Mouse (Mus musculus) midbrain, embryonic 12.5 days (tissue): ENCODE results near the gene Sp8. TPM values are rescaled to one million over a fixed set of nuclear protein-coding genes. Genes with fewer than 3 reads are reported as not detected.

Experiments
- ATAC-seq: fragments of 200-750 bp; cut with Nextera tagmentation; 2 replicates; pipeline ENCODE4 v1.8.0; 2017; ENCODE audit warnings: low read depth, moderate TSS enrichment, moderate library complexity; ENCODE audit not compliant: low FRiP score
- H3K27ac ChIP-seq: fragments of 300-500 bp; sonication (generic); replicated peaks from 2 replicates; pipeline ENCODE4 v1.5.1; 2016; ENCODE audit warnings: mild to moderate bottlenecking
- H3K27me3 ChIP-seq: fragments of 300-500 bp; sonication (generic); 2 replicates; pipeline ENCODE4 v1.6.1; 2016; ENCODE audit warnings: mild to moderate bottlenecking
- H3K36me3 ChIP-seq: fragments of 300-500 bp; sonication (generic); 2 replicates; pipeline ENCODE4 v1.6.1; 2016
- H3K4me1 ChIP-seq: fragments of 300-500 bp; sonication (generic); 2 replicates; pipeline ENCODE4 v1.6.1; 2016
- H3K4me2 ChIP-seq: fragments of 300-500 bp; sonication (generic); replicated peaks from 2 replicates; pipeline ENCODE4 v1.6.1; 2016; ENCODE audit warnings: mild to moderate bottlenecking, moderate library complexity
- H3K4me3 ChIP-seq: fragments of 300-500 bp; sonication (generic); 2 replicates; pipeline ENCODE4 v1.5.1; 2016; ENCODE audit warnings: mild to moderate bottlenecking
- H3K9ac ChIP-seq: fragments of 300-500 bp; sonication (generic); replicated peaks from 2 replicates; pipeline ENCODE4 v1.6.1; 2016; ENCODE audit warnings: mild to moderate bottlenecking, moderate library complexity
- H3K9me3 ChIP-seq: fragments of 300-500 bp; sonication (generic); 2 replicates; pipeline ENCODE4 v1.6.1; 2016; ENCODE audit warnings: mild to moderate bottlenecking
- WGBS: fragments of 180-500 bp; shearing (Covaris S2); methylation state at CpG from one replicate; pipeline ENCODE4 v1.1.7; 2016; 5-methylcytosine and 5-hydroxymethylcytosine counted together
- polyA plus RNA-seq: library from polyadenylated mRNA; unstranded; fragments of >200 nt; fragmentation: Nextera tagmentation; extraction: Ambion mirVana; gene quantifications from 2 replicates; pipeline ENCODE4 v1.2.1, GENCODE M21; 2016

The Sp8 gene
- polyA plus RNA-seq, 1 experiment from 2014 or later = 6.2 TPM

GRCm38 (mm10) chr12:118841971-118842550 is 4.1 kb upstream of the Sp8 start:
- no peak for ATAC-seq
- no peak overlapping the region for H3K27ac ChIP-seq
- no peak overlapping the region for H3K4me3 ChIP-seq
- H3K27me3 ChIP-seq = peaks cover 81% of the 10 kb centered on the region
- H3K9ac ChIP-seq = no peak overlapping the region
- H3K36me3 ChIP-seq = no peaks in the 10 kb centered on the region
- 10% methylated on average over 6 of the region's 6 CpGs for WGBS
- H3K4me1 ChIP-seq = peaks cover 24% of the 10 kb centered on the region
- H3K9me3 ChIP-seq = no peaks in the 10 kb centered on the region
- no peak overlapping the region for H3K4me2 ChIP-seq

GRCm38 (mm10) chr12:118842671-118843411 is 3.3 kb upstream of the Sp8 start:
- peak overlapping the region; percentile 36 for H3K4me3 ChIP-seq
- WGBS = under 1% methylated on average over 33 of the region's 33 CpGs
- peak overlapping the region; percentile 43; the same call in 1 of the 2 replicates for H3K9ac ChIP-seq
- peak; percentile 35; the same call in 1 of the 2 replicates for ATAC-seq
- H3K27ac ChIP-seq = no peak overlapping the region
- H3K4me1 ChIP-seq = peaks cover 21% of the 10 kb centered on the region
- peaks cover 82% of the 10 kb centered on the region for H3K27me3 ChIP-seq
- H3K36me3 ChIP-seq = no peaks in the 10 kb centered on the region
- peak overlapping the region; percentile 52 for H3K4me2 ChIP-seq
- H3K9me3 ChIP-seq = no peaks in the 10 kb centered on the region

GRCm38 (mm10) chr12:118844111-118844510 is 2.0 kb upstream of the Sp8 start:
- Histone ChIP-seq H3K36me3 (no peaks in the 10 kb centered on the region), H3K4me3 (no peak overlapping the region), H3K9ac (no peak overlapping the region), H3K27ac (no peak overlapping the region), H3K4me2 (no peak overlapping the region), H3K4me1 (peaks cover 31% of the 10 kb centered on the region), H3K27me3 (peaks cover 84% of the 10 kb centered on the region), H3K9me3 (no peaks in the 10 kb centered on the region)
- ATAC-seq = no peak

- H3K27me3 ChIP-seq = peaks cover 86% of the 10 kb centered on the region
- no peaks in the 10 kb centered on the region for H3K9me3 ChIP-seq
- H3K4me3 ChIP-seq = no peak overlapping the region
- H3K27ac ChIP-seq = no peak overlapping the region
- 7% methylated on average over 3 of the region's 3 CpGs for whole genome bisulfite sequencing
- no peak overlapping the region for H3K9ac ChIP-seq
- peaks cover 37% of the 10 kb centered on the region for H3K4me1 ChIP-seq
- no peak overlapping the region for H3K4me2 ChIP-seq
- ATAC-seq = no peak
- H3K36me3 ChIP-seq = no peaks in the 10 kb centered on the region
These were observed 1.3 kb upstream of the Sp8 start for GRCm38 (mm10) chr12:118844841-118845240.

GRCm38 (mm10) chr12:118845351-118845750 is 778 bp upstream of the Sp8 start:
- Histone ChIP-seq H3K4me1 (peaks cover 37% of the 10 kb centered on the region), H3K9ac (no peak overlapping the region), H3K4me3 (no peak overlapping the region), H3K27me3 (peaks cover 85% of the 10 kb centered on the region), H3K36me3 (no peaks in the 10 kb centered on the region), H3K27ac (no peak overlapping the region), H3K4me2 (no peak overlapping the region), H3K9me3 (no peaks in the 10 kb centered on the region)
- WGBS = 2% methylated on average over 3 of the region's 3 CpGs
- ATAC-seq = no peak

GRCm38 (mm10) chr12:118846649-118847321 is 656 bp downstream of the Sp8 start:
- peak; percentile 64 for ATAC-seq
- Histone ChIP-seq H3K4me2 (peak overlapping the region; percentile 68), H3K9me3 (no peaks in the 10 kb centered on the region), H3K9ac (peak overlapping the region; percentile 39), H3K4me1 (peaks cover 33% of the 10 kb centered on the region), H3K4me3 (peak overlapping the region; percentile 51), H3K27ac (0 out of 2 replicates have a peak overlapping the region, but pooled peaks have one; percentile 30), H3K36me3 (no peaks in the 10 kb centered on the region), H3K27me3 (peaks cover 73% of the 10 kb centered on the region)
- under 1% methylated on average over 59 of the region's 59 CpGs for WGBS

- 0 out of 2 replicates have a peak, but pooled peaks have one; percentile 4 for ATAC-seq
- Histone ChIP-seq H3K27ac (no peak overlapping the region), H3K9me3 (no peaks in the 10 kb centered on the region), H3K9ac (0 out of 2 replicates have a peak overlapping the region, but pooled peaks have one; percentile 6), H3K4me2 (peak overlapping the region; percentile 68), H3K4me3 (peak overlapping the region; percentile 51), H3K36me3 (no peaks in the 10 kb centered on the region), H3K4me1 (peaks cover 33% of the 10 kb centered on the region), H3K27me3 (peaks cover 76% of the 10 kb centered on the region)
- WGBS = under 1% methylated on average over 17 of the region's 17 CpGs
These were observed 1.3 kb downstream of the Sp8 start for GRCm38 (mm10) chr12:118847381-118847780.

- WGBS = 1% methylated on average over 22 of the region's 23 CpGs
- H3K4me3 ChIP-seq = peak overlapping the region; percentile 51
- peak overlapping the region; percentile 68 for H3K4me2 ChIP-seq
- no peaks in the 10 kb centered on the region for H3K36me3 ChIP-seq
- peak overlapping the region; percentile 63 for H3K9ac ChIP-seq
- peak overlapping the region; percentile 61 for H3K27ac ChIP-seq
- peak; percentile 7; the same call in 1 of the 2 replicates for ATAC-seq
- peaks cover 30% of the 10 kb centered on the region for H3K4me1 ChIP-seq
- no peaks in the 10 kb centered on the region for H3K9me3 ChIP-seq
- H3K27me3 ChIP-seq = peaks cover 72% of the 10 kb centered on the region
These were observed 1.8 kb downstream of the Sp8 start for GRCm38 (mm10) chr12:118847861-118848495.

- Histone ChIP-seq H3K9me3 (no peaks in the 10 kb centered on the region), H3K4me1 (peaks cover 27% of the 10 kb centered on the region)
- under 1% methylated on average over 80 of the region's 80 CpGs for WGBS
These were observed 2.5 kb downstream of the Sp8 start for GRCm38 (mm10) chr12:118848496-118849202.

GRCm38 (mm10) chr12:118849203-118849861 is 3.2 kb downstream of the Sp8 start:
- peak overlapping the region; percentile 51 for H3K4me3 ChIP-seq
- H3K36me3 ChIP-seq = no peaks in the 10 kb centered on the region
- ATAC-seq = peak; percentile 20
- peak overlapping the region; percentile 68 for H3K4me2 ChIP-seq
- H3K27me3 ChIP-seq = peaks cover 71% of the 10 kb centered on the region
- H3K9me3 ChIP-seq = no peaks in the 10 kb centered on the region
- H3K4me1 ChIP-seq = peaks cover 30% of the 10 kb centered on the region
- peak overlapping the region; percentile 63 for H3K9ac ChIP-seq
- peak overlapping the region; percentile 61 for H3K27ac ChIP-seq
- under 1% methylated on average over 75 of the region's 78 CpGs for WGBS

More at GRCm38 (mm10) chr12:118848496-118849202, 2.5 kb downstream of the Sp8 start:
- Histone ChIP-seq H3K27me3 (peaks cover 74% of the 10 kb centered on the region), H3K4me2 (peak overlapping the region; percentile 68), H3K9ac (peak overlapping the region; percentile 63), H3K4me3 (peak overlapping the region; percentile 51), H3K36me3 (no peaks in the 10 kb centered on the region), H3K27ac (peak overlapping the region; percentile 61)
- ATAC-seq = peak; percentile 53

GRCm38 (mm10) chr12:118849996-118850395 is 3.9 kb downstream of the Sp8 start:
- no peak for ATAC-seq
- H3K27ac ChIP-seq = 0 out of 2 replicates have a peak overlapping the region, but pooled peaks have one; percentile 10
- under 1% methylated on average over 11 of the region's 11 CpGs for WGBS
- H3K9ac ChIP-seq = peak overlapping the region; percentile 63; the same call in 1 of the 2 replicates
- peak overlapping the region; percentile 68 for H3K4me2 ChIP-seq
- no peaks in the 10 kb centered on the region for H3K9me3 ChIP-seq
- H3K4me1 ChIP-seq = peaks cover 35% of the 10 kb centered on the region
- H3K27me3 ChIP-seq = peaks cover 70% of the 10 kb centered on the region
- peak overlapping the region; percentile 51 for H3K4me3 ChIP-seq
- no peaks in the 10 kb centered on the region for H3K36me3 ChIP-seq
